Mouse (Mus musculus): ENCODE results near the gene Hmga2.

The Hmga2 gene

DNA sequence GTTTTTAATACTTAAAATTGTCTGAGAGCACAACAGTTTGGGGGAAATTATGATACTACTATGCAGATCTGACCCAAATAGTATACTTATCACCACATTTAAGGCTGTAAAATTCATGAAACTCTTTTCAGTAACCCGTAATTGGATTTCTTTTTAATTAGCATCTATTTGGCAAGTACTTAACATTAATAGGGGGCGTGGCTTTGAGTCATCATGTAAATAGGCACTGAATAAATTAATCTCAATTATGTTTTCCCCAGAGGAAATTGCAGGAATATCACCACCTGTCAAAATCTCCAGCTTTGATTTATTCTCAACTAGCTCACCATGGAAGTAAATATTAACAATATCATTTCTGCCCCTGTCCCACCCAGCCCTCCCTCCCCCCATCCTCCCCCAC, 3.7 kb downstream of the Hmga2 start:
- DNase-seq, result no peak

- no peak for DNase-seq
Observed at GRCm38 (mm10) chr10:120465121-120465520, 11.1 kb downstream of the Hmga2 start.

DNA sequence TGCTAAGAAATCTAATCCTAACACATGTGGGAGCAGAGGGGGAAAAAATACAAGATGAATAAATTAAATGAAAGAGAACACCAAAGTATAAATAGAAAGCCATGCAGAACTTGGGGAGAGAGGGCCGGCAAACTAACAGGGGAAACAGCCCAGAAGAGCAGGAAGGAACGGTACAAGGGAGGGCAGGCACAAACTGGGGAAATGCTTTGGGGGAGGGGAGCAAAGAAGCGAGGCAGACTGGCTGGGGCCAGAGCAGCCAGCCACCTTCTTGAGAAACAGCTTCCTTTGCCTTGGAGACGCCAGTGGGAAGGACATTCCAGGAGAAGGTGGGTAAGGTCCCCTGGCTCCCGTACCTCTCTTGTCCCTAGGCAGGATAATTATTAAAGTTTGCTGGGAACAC, 14.5 kb downstream of the Hmga2 start:
- DNase-seq, result no peak

GRCm38 (mm10) chr10:120461301-120461700, 15.0 kb downstream of the Hmga2 start:
- no peak for DNase-seq

DNA sequence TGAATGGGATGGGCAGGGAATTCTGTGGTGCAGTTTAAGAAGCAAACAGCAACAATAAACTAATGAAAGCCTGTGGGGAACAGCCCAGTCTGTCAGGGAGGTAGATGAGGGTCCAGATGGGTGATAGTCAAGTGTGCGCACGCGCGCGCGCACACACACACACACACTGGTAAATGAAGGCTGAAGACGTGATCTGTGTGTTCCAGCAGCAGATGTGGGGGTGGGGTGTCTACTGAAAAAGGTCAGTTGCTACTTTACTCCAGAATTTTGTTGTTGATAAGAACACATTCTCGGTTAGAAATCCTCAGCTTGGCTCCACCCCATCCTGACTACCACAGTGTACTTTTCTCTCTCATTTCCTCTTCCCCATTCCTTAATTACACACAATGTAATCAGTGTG, 17.4 kb downstream of the Hmga2 start:
- no peak for DNase-seq

GRCm38 (mm10) chr10:120449661-120450284, 26.5 kb downstream of the Hmga2 start:
- no peak for DNase-seq

DNA sequence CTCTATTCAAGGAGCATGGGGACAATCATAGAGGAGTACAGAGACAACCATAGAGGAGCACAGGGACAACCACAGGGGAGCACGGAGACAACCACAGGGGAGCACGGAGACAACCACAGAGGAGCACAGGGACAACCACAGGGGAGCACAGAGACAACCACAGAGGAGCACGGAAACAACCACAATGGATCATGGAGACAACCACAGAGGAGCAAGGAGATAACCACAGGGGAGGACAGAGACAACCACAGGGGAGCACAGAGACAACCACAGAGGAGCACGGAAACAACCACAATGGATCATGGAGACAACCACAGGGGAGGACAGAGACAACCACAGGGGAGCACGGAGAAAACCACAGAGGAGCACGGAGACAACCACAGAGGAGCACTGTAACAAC, 29.5 kb downstream of the Hmga2 start:
- DNase-seq, result no peak

GRCm38 (mm10) chr10:120446206-120446605, 30.1 kb downstream of the Hmga2 start:
- DNase-seq, result no peak

GRCm38 (mm10) chr10:120444463-120445070, 31.7 kb downstream of the Hmga2 start:
- no peak for DNase-seq

- no peak for DNase-seq
Observed at GRCm38 (mm10) chr10:120443757-120444311, 32.4 kb downstream of the Hmga2 start.

DNA sequence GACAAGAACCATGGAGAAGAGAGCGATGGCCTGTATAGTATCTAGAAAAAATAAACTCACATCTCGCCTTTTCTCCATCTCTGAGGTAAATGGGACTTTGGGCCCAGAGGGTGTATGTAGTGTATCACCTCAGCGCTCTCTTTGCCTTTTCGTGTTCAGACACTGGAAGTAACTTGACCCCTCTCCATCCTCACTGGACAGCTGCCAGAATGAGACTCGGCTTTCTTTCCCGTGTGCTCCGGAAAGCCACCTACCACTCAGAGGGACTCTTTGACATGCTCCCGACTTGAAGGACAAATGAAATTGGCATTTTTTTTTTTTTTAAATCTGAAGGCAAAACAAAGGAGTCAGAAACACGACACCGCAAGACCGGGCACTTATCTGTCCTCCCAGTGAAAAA, 35.0 kb downstream of the Hmga2 start:
- no peak for DNase-seq

DNA sequence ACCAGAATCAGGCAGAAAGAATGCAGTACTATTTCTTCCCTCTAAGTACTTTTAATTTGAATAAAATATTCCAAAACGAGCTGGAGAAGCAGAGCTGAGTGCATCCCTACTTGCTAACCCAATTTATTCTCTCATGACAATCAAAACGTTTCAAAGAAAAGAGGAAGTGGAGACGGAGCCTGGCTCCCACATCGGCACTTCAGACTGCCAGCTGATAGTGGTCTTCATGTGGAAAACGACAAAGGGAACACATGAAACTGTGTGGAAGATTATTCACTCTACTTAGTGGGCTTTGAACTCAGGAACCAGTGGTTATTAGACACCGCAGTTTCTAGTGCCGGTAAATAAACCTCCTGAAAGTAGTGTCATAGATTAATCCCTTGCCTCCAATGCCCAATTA, 41.8 kb downstream of the Hmga2 start:
- DNase-seq, result no peak

DNA sequence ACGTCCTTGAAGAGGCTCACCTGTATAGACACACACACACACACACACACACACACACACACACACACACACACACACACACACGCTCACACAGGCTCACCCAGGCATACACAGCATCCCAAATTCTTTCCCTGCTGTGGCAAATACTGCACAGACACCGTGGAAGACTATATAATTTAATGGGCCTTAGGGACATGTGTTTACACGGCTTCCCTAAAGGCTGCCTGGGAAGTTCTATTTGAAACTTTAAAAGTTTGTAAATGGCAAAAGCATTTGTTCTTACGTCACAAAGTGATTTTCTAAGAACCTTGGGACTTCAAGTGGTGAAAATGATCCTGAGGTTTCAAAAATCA, 42.8 kb downstream of the Hmga2 start:
- DNase-seq, result no peak

DNA sequence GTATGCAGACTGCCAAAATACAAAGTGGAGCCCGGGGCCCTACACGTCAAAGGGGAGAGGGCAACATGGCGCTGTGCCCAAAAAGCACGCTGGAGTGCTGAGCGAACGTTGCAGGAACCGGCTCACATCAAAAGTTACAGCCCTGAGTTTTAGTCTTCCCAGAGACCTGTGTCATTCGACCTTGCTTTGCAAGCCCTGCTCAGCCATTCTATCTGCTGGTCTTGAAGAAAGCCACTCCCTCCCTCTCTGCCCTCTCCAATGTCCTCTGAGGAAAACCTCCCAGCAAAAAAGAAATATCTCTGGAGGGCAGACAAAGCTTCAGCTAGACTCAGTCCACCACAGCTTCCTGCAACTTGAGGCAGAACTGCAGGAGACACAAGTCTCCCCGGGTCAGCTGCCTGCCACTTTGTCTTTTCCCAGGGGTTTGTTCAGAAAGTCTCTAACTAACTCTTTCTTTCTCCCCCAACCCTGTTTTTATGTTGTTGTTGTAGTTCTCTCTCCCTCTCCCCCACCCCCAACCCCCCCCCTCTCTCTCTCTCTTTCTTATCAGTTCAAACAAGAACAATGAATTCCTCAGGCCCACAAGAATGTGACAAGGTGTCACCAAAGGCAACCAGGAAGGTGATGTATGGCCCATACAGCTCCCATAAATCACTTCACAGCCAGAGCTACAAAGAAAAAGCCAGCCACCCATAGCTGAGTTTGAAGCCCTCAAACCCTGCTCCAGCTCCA, 43.4 kb downstream of the Hmga2 start:
- no peak for DNase-seq

DNA sequence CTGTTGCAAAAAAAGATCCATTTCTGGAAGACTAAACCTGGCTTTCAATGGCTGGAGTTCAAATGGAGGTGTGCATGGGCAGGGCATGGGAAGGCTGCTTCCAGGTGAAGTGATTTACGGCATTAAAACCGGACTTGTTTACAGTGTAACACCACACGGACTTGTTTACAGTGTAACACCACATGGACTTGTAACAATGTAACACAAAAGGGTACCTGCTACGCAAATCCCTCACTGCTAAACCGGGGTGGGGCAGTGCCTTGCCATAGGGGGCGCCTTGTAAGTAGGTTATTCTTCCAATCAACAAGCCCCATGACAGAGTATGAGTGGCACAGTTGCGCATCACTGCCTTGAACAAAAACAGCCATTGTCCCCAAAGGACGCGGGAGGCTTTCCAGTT, 44.2 kb downstream of the Hmga2 start:
- DNase-seq, result no peak

- DNase-seq, result no peak
Observed at GRCm38 (mm10) chr10:120431435-120431834, 44.8 kb downstream of the Hmga2 start.

DNA sequence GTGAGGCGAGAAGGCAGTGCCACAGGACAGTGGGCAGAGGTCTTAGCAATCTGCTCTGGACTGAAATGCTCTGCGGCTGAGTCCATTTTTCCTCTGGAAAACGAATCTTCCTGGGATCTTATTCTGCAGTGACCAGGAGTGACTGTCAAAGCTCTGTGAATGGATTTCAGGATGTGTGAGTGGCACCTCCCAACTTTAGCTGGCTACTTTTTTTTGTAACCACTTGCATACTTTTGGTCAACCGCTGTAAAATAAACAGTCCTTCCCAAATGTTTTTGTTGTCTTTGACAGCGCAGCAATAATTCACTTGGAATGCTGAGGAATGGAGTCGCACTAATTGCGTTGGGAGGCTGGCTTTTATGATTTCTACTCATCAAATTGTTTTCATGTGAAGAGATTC, 45.8 kb downstream of the Hmga2 start:
- DNase-seq, result no peak

- DNase-seq, result no peak
Observed at GRCm38 (mm10) chr10:120429758-120430259, 46.5 kb downstream of the Hmga2 start.

- no peak for DNase-seq
Observed at GRCm38 (mm10) chr10:120429199-120429551, 47.1 kb downstream of the Hmga2 start.

GRCm38 (mm10) chr10:120428430-120429198, 47.7 kb downstream of the Hmga2 start:
- DNase-seq, result no peak

DNA sequence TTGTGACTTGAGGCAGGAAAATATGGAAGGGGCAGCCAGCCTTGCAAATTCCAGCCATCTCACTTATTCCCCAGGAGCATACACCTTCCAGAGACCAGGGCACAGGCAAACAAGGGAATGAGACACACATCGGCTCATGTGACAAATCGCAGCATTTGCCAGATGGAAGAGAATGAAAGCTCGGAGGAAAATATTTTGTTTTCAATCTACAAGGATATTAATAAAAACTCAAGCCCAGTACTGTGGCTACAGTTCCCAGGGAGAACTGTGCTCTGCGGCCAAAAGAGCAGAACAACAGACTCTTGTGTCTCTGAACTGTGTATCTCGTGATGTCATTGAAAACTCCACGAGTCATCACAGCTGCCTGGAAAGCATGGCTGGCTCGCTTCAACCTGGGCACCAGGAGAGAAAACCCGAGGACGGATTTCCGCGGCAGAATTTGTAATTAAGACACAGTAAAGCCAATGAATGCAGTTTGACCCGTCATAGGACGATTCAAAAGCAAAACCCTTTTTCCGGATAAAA, 50.1 kb downstream of the Hmga2 start:
- no peak for DNase-seq

DNA sequence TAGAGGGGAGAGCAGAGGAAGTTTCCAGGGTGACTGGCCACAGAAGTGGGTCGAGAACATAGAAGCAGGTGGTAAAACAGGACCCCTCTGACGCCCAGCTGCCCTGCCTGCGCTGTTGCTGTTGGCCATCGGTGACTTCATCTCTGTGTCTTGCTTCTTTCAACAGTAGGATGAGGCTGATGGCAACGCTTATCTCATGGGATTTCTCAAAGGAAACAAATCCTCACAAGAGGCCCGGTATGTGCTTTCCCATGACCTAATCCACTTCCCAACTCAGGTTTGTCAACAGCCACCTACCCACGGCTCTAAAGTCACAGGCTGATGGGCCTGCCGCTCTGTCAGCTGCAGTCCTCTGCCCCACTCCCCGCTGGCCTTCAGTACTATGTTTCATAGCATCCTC, 52.3 kb downstream of the Hmga2 start:
- no peak for DNase-seq

DNA sequence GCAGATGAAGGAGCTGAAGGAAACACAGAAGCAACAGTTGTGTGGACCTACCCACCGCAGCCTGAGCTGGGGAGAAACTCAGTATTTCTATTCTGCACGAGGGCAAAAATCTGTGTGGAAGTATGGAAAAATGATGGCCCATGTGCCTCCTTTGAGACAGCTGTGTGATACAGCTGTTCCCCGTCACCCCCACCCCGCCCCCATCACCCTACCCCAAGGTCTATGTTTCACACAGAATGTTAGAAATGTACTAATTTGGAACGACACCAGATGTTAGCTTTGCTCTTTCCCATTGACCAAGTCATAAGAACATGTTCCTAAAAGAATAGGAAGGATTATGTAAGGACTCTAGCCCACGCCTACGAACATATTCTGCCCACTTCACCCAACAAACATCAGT, 53.0 kb downstream of the Hmga2 start:
- no peak for DNase-seq

All from thymus, postnatal 14 days (tissue).